Mouse (Mus musculus) kidney, postnatal 0 days (tissue): Measurements from ENCODE around the gene Ptprn2. TPM values are rescaled to one million over a fixed set of nuclear protein-coding genes. Genes with fewer than 3 reads are reported as not detected.

Experiments used
- ATAC-seq: fragments of 200-750 bp; cut with Nextera tagmentation; replicated peaks from 2 replicates; pipeline ENCODE4 v1.8.0; 2017; ENCODE audit warnings: low read depth, moderate number of reproducible peaks, moderate TSS enrichment, moderate library complexity; ENCODE audit not compliant: low FRiP score
- DNase-seq: peaks from one replicate; pipeline ENCODE4 v3.0.0-alpha.2; 2016; ENCODE audit warnings: low spot score
- H3K27ac ChIP-seq: fragments of 300-500 bp; sonication (generic); 2 replicates; pipeline ENCODE4 v1.5.1; 2014; ENCODE audit warnings: mild to moderate bottlenecking
- H3K27me3 ChIP-seq: fragments of 300-500 bp; sonication (generic); 2 replicates; pipeline ENCODE4 v1.6.1; 2014; ENCODE audit warnings: low read length, mixed read lengths; ENCODE audit not compliant: insufficient read depth
- H3K36me3 ChIP-seq: fragments of 300-500 bp; sonication (generic); 2 replicates; pipeline ENCODE4 v1.6.1; 2014; ENCODE audit warnings: low read length, mixed read lengths; ENCODE audit not compliant: insufficient read depth
- H3K4me1 ChIP-seq: fragments of 300-500 bp; sonication (generic); replicated peaks from 2 replicates; pipeline ENCODE4 v1.6.1; 2014; ENCODE audit warnings: antibody characterized with exemption, low read length, mixed read lengths; ENCODE audit not compliant: insufficient read depth
- H3K4me2 ChIP-seq: fragments of 300-500 bp; sonication (generic); 2 replicates; pipeline ENCODE4 v1.6.1; 2014; ENCODE audit warnings: mild to moderate bottlenecking, low read length, moderate library complexity, mixed read lengths
- H3K4me3 ChIP-seq: fragments of 300-500 bp; sonication (generic); replicated peaks from 2 replicates; pipeline ENCODE4 v1.5.1; 2014; ENCODE audit warnings: low read depth, low read length
- H3K9ac ChIP-seq: fragments of 300-500 bp; sonication (generic); 2 replicates; pipeline ENCODE4 v1.6.1; 2014; ENCODE audit warnings: low read depth, low read length
- H3K9me3 ChIP-seq: fragments of 300-500 bp; sonication (generic); replicated peaks from 2 replicates; pipeline ENCODE4 v1.6.1; 2016; ENCODE audit warnings: low read length, inconsistent platforms, mixed read lengths
- CTCF ChIP-seq: IDR thresholded peaks from 2 replicates; pipeline ENCODE4 v1.5.1; 2016; ENCODE audit warnings: antibody characterized with exemption, low read depth, mild to moderate bottlenecking, moderate library complexity
- WGBS: fragments of 180-500 bp; shearing (Covaris S2); extraction: QIAGEN DNeasy Blood & Tissue Kit; methylation state at CpG from one replicate; pipeline ENCODE4 v1.1.7; 2014; 5-methylcytosine and 5-hydroxymethylcytosine counted together
- polyA plus RNA-seq: library from polyadenylated mRNA; unstranded; fragments of >200 nt; fragmentation: Nextera tagmentation; extraction: Ambion mirVana; gene quantifications from 2 replicates; pipeline ENCODE4 v1.2.1, GENCODE M21; 2015

The Ptprn2 gene
- polyA plus RNA-seq, 1 experiment from 2014 or later, result 0.03 TPM

DNA sequence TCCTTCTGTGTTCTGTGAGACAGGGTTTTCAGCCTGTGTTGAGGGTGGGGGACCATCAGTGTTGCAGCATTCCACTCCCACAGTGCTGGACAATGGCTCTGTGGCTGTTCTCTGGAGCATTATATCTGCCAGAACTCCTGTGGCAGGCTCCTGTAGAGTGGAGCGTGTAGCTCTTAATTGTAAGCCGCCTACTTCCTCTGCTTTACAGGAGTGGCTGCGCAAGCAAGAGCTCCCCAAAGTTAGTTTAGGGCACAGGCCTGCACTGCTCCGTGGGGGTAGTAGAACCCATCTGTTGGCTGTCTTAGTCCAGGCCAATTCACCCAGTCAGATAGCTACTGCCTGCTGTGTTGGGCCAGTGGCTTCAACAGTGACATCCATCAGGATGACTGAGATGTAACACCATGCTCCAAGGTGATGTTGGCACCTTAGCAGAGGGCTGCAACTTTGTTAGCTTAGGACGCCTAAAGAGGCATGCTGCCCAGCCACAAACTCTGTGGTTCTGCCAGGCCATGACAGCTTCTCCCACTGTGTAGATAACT lies 651.0 kb downstream of the Ptprn2 start:
- Histone ChIP-seq H3K27ac (no peak overlapping the region), H3K9ac (no peak overlapping the region), H3K4me2 (no peak overlapping the region), H3K36me3 (no peaks in the 10 kb centered on the region), H3K9me3 (no peaks in the 10 kb centered on the region), H3K4me3 (no peak overlapping the region), H3K27me3 (no peaks in the 10 kb centered on the region), H3K4me1 (no peaks in the 10 kb centered on the region)
- WGBS, result 72% methylated on average over 5 of the region's 5 CpGs
- no peak for TF ChIP-seq CTCF
- DNase-seq (no peak), ATAC-seq (no peak)

DNA sequence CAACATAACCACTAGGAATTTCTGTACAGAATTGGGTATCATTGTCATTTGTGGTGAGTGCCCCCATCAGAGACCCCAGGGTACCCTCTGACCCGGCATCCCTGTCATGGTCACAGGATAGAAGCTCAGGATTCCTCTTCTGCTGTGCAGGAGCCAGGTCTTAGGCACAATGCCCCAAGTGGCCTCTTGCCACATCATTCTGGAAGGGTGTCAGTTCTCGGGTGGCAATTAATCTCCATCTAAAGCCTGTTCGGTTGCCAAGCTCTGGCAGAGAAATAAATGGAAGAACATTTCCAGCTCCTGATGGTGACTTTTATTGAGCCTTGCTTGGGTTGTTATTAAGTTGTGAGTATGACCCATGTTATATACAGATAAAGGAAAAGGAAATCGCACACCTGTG lies 655.4 kb downstream of the Ptprn2 start:
- no peak overlapping the region for H3K27ac ChIP-seq
- no peak for TF ChIP-seq CTCF
- H3K4me3 ChIP-seq, result no peak overlapping the region
- no peaks in the 10 kb centered on the region for H3K27me3 ChIP-seq
- no peaks in the 10 kb centered on the region for H3K36me3 ChIP-seq
- no peak overlapping the region for H3K9ac ChIP-seq
- no peaks in the 10 kb centered on the region for H3K9me3 ChIP-seq
- WGBS, result 74% methylated on average over 4 of the region's 4 CpGs
- H3K4me2 ChIP-seq, result no peak overlapping the region
- H3K4me1 ChIP-seq, result no peaks in the 10 kb centered on the region
- DNase-seq, result no peak
- ATAC-seq, result no peak

DNA sequence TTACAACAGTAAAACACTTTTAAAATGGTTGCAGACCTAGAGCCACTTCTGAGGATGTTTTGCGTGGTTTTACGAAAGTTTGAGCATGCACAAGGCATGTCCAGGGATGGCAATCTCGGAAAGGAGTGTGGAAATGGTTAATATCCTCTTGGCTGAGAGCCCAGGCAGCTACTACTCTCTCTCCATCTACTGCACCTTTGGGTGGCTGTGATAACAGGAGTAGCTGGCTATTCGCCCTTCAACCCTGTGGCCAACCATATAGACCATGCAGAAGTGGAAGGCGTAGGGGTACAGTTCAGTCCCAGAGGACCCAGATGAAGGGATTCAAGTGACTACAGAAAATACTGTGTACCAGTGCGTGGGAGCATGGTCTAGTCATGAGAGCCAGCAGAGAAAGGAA lies 655.9 kb downstream of the Ptprn2 start:
- Histone ChIP-seq H3K4me3 (no peak overlapping the region), H3K4me1 (no peaks in the 10 kb centered on the region), H3K9ac (no peak overlapping the region), H3K27ac (no peak overlapping the region), H3K9me3 (no peaks in the 10 kb centered on the region), H3K36me3 (no peaks in the 10 kb centered on the region), H3K27me3 (no peaks in the 10 kb centered on the region), H3K4me2 (no peak overlapping the region)
- TF ChIP-seq CTCF, result no peak
- DNase-seq (no peak), ATAC-seq (no peak)
- WGBS, result 79% methylated on average over 6 of the region's 6 CpGs

DNA sequence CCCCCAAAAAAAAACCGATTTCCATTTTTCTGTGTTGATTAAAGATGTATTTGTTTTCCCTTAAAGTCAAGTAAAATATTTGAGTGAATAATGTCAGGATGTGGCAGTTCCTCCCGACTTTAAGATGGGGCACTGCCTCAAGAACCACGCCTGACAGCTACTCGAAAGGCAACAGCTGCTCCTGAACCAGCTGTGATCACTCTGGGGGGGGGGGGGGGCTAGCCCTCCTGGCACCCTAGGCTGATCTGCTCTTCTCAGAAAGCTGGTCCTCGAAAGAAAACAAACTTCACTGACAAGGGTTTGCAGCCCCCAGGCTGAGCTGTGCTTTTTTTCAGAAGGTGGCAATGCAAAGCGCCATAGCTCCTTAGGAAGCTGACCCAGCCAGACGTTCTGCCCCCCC lies 663.7 kb downstream of the Ptprn2 start:
- Histone ChIP-seq H3K4me3 (no peak overlapping the region), H3K4me1 (no peaks in the 10 kb centered on the region; the same call in 1 of the 2 replicates), H3K9me3 (no peaks in the 10 kb centered on the region), H3K27me3 (peaks cover 40% of the 10 kb centered on the region), H3K36me3 (no peaks in the 10 kb centered on the region), H3K9ac (no peak overlapping the region), H3K4me2 (no peak overlapping the region), H3K27ac (no peak overlapping the region)
- WGBS, result 9% methylated on average over 7 of the region's 7 CpGs
- TF ChIP-seq CTCF, result no peak
- DNase-seq (no peak), ATAC-seq (no peak)

DNA sequence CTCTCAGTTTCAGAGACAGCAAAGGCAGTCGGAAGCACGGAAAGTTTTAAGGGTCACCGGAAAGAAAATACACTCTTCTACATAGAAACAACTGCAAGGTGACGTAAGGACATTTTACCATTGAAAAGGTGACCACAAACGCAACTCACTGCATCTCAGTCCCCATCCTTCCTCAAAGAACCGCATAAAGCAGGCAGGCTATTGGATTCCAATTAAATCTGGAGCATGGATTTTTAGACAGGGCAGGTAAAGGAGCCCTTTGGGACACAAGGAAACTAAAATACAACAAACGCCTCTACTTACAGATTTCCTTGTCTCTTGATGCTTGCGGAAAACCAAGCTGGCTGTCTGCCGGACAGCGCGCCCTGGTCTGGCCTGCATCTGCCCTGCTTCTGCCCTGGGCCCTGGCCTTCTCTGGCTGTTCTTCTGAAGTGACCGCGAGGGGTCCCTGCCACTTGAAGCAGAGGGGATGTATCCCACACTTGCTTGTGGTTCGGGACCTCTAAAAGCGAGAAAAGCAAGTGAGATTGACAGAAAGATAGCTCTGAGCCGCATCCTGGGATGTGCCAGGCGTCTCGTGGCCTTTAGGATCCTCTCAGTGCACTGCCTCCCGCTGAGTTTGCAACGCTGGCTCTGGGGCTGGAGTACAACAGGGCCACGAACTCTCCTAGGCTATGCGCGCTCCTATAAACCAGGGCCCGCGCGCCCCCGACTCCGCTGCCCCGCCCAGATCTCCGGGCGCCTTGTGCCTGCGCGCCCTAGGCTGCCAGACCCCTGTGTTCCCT lies 665.3 kb downstream of the Ptprn2 start:
- DNase-seq, result no peak
- Histone ChIP-seq H3K4me3 (no peak overlapping the region), H3K4me2 (no peak overlapping the region), H3K27ac (no peak overlapping the region), H3K9me3 (no peaks in the 10 kb centered on the region), H3K27me3 (peaks cover 56% of the 10 kb centered on the region), H3K36me3 (no peaks in the 10 kb centered on the region), H3K9ac (no peak overlapping the region), H3K4me1 (no peaks in the 10 kb centered on the region; the same call in 1 of the 2 replicates)
- no peak for ATAC-seq
- TF ChIP-seq CTCF, result no peak
- WGBS, result 9% methylated on average over 33 of the region's 33 CpGs

DNA sequence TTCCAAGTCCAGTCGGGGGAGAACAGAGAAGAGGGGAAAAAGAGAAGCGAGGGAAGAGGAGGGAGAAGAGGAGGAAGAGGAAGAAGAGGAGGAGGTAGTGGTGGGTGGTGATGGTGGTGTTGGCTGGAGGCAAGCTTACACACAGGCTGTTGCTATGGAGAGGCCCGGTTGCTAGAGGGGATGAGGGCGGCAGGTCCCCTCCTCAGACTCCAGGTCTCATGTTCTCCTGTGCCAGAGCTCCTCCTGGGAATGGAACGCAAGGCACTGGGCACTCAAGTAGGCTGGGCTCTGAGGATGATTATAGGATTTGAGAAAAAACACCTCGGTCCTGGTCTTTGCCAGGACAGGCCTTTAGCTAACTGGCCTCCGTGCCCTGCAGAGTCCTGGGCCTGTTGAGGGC lies 666.1 kb downstream of the Ptprn2 start:
- no peak overlapping the region for H3K9ac ChIP-seq
- H3K36me3 ChIP-seq, result no peaks in the 10 kb centered on the region
- 7% methylated on average over 7 of the region's 7 CpGs for WGBS
- H3K9me3 ChIP-seq, result no peaks in the 10 kb centered on the region
- no peaks in the 10 kb centered on the region; the same call in 1 of the 2 replicates for H3K4me1 ChIP-seq
- no peak overlapping the region for H3K4me3 ChIP-seq
- ATAC-seq (no peak), DNase-seq (no peak)
- H3K4me2 ChIP-seq, result no peak overlapping the region
- H3K27me3 ChIP-seq, result peaks cover 62% of the 10 kb centered on the region
- no peak overlapping the region for H3K27ac ChIP-seq
- TF ChIP-seq CTCF, result no peak
